Mouse (Mus musculus): ENCODE data around the gene Cask. TPM values are rescaled to one million over a fixed set of nuclear protein-coding genes. Genes with fewer than 3 reads are reported as not detected.

Cask gene
- total RNA-seq (2014; rRNA removed) (146 and 210 TPM in 2 replicates), polyA plus RNA-seq (2015; fragmentation: Nextera tagmentation; extraction: Ambion mirVana) (74.4 and 79.5 TPM in 2 replicates)

- Histone ChIP-seq H3K9ac (replicated peaks; ENCODE audit: low read length, poor library complexity, severe bottlenecking) (no peak within 1 kb of the TSS), H3K27me3 (ENCODE audit: insufficient read depth, low read length) (no peaks in the 10 kb centered on the region), H3K36me3 (ENCODE audit: insufficient read depth, low read length) (no peaks in the 10 kb centered on the region), H3K4me2 (ENCODE audit: low read depth, low read length, poor library complexity, severe bottlenecking) (no peak within 1 kb of the TSS), H3K9me3 (ENCODE audit: low read length) (no peaks in the 10 kb centered on the region), H3K27ac (ENCODE audit: low read depth, low read length) (no peak within 1 kb of the TSS), H3K4me1 (ENCODE audit: insufficient read depth, low read length) (no peaks in the 10 kb centered on the region), H3K4me3 (ENCODE audit: low read depth, low read length) (no peak within 1 kb of the TSS)
- DNase-seq (ENCODE audit: low spot score) = no peak
- ATAC-seq (ENCODE audit: low FRiP score) = no peak
- 57% methylated on average over 4 of the region's 4 CpGs for WGBS
- no peak for TF ChIP-seq CTCF (IDR thresholded peaks at IDR 0.05)
These were observed at the start of gene Cask for GRCm38 (mm10) chrX:13851285-13851684. Cask (minus strand) TSS chrX:13851367.

- no peaks in the 10 kb centered on the region for H3K27me3 ChIP-seq (ENCODE audit: insufficient read depth, low read length)
- no peaks in the 10 kb centered on the region for H3K4me1 ChIP-seq (ENCODE audit: insufficient read depth, low read length)
- H3K27ac ChIP-seq (ENCODE audit: low read depth, low read length) = no peak overlapping the region
- no peak overlapping the region for H3K4me3 ChIP-seq (ENCODE audit: low read depth, low read length)
- no peaks in the 10 kb centered on the region for H3K36me3 ChIP-seq (ENCODE audit: insufficient read depth, low read length)
- H3K4me2 ChIP-seq (ENCODE audit: low read depth, low read length, poor library complexity, severe bottlenecking) = no peak overlapping the region
- TF ChIP-seq CTCF (IDR thresholded peaks at IDR 0.05) = no peak
- H3K9ac ChIP-seq (replicated peaks; ENCODE audit: low read length, poor library complexity, severe bottlenecking) = no peak overlapping the region
- ATAC-seq (ENCODE audit: low FRiP score) (no peak), DNase-seq (ENCODE audit: low spot score) (no peak)
- H3K9me3 ChIP-seq (ENCODE audit: low read length) = no peaks in the 10 kb centered on the region
- 72% methylated on average over 2 of the region's 2 CpGs for WGBS
These were observed 38.8 kb upstream of the Cask start for GRCm38 (mm10) chrX:13889976-13890375.

- TF ChIP-seq CTCF (IDR thresholded peaks at IDR 0.05) = no peak
- Histone ChIP-seq H3K4me2 (ENCODE audit: low read depth, low read length, poor library complexity, severe bottlenecking) (no peak overlapping the region), H3K9me3 (ENCODE audit: low read length) (no peaks in the 10 kb centered on the region), H3K4me1 (ENCODE audit: insufficient read depth, low read length) (no peaks in the 10 kb centered on the region), H3K36me3 (ENCODE audit: insufficient read depth, low read length) (no peaks in the 10 kb centered on the region), H3K9ac (replicated peaks; ENCODE audit: low read length, poor library complexity, severe bottlenecking) (no peak overlapping the region), H3K27ac (ENCODE audit: low read depth, low read length) (no peak overlapping the region), H3K27me3 (ENCODE audit: insufficient read depth, low read length) (no peaks in the 10 kb centered on the region), H3K4me3 (ENCODE audit: low read depth, low read length) (no peak overlapping the region)
- no peak for ATAC-seq (ENCODE audit: low FRiP score)
- 86% methylated on average over 1 of the region's 1 CpGs for WGBS
- no peak for DNase-seq (ENCODE audit: low spot score)
These were observed 33.2 kb upstream of the Cask start for GRCm38 (mm10) chrX:13884348-13884747.

- no peaks in the 10 kb centered on the region for H3K9me3 ChIP-seq (ENCODE audit: low read length)
- no peak for DNase-seq (ENCODE audit: low spot score)
- no peak for TF ChIP-seq CTCF (IDR thresholded peaks at IDR 0.05)
These were observed 30.8 kb upstream of the Cask start for GRCm38 (mm10) chrX:13881969-13882368.

GRCm38 (mm10) chrX:13860145-13860544 is 9.0 kb upstream of the Cask start:
- H3K4me3 ChIP-seq (ENCODE audit: low read depth, low read length) = no peak overlapping the region
- H3K9me3 ChIP-seq (ENCODE audit: low read length) = no peaks in the 10 kb centered on the region
- no peaks in the 10 kb centered on the region for H3K27me3 ChIP-seq (ENCODE audit: insufficient read depth, low read length)
- DNase-seq (ENCODE audit: low spot score) (no peak), ATAC-seq (ENCODE audit: low FRiP score) (no peak)
- H3K27ac ChIP-seq (ENCODE audit: low read depth, low read length) = no peak overlapping the region
- H3K36me3 ChIP-seq (ENCODE audit: insufficient read depth, low read length) = no peaks in the 10 kb centered on the region
- no peak overlapping the region for H3K4me2 ChIP-seq (ENCODE audit: low read depth, low read length, poor library complexity, severe bottlenecking)
- no peaks in the 10 kb centered on the region for H3K4me1 ChIP-seq (ENCODE audit: insufficient read depth, low read length)
- no peak for TF ChIP-seq CTCF (IDR thresholded peaks at IDR 0.05)
- 87% methylated on average over 4 of the region's 4 CpGs for WGBS
- no peak overlapping the region for H3K9ac ChIP-seq (replicated peaks; ENCODE audit: low read length, poor library complexity, severe bottlenecking)

More at GRCm38 (mm10) chrX:13881969-13882368, 30.8 kb upstream of the Cask start:
- no peak for ATAC-seq (ENCODE audit: low FRiP score)
- Histone ChIP-seq H3K4me1 (ENCODE audit: insufficient read depth, low read length) (no peaks in the 10 kb centered on the region), H3K9ac (replicated peaks; ENCODE audit: low read length, poor library complexity, severe bottlenecking) (no peak overlapping the region), H3K27ac (ENCODE audit: low read depth, low read length) (no peak overlapping the region), H3K36me3 (ENCODE audit: insufficient read depth, low read length) (no peaks in the 10 kb centered on the region), H3K4me2 (ENCODE audit: low read depth, low read length, poor library complexity, severe bottlenecking) (no peak overlapping the region), H3K4me3 (ENCODE audit: low read depth, low read length) (no peak overlapping the region), H3K27me3 (ENCODE audit: insufficient read depth, low read length) (no peaks in the 10 kb centered on the region)
- 12% methylated on average over 6 of the region's 6 CpGs for WGBS

- H3K27ac ChIP-seq (ENCODE audit: low read depth, low read length) = no peak overlapping the region
- H3K4me3 ChIP-seq (ENCODE audit: low read depth, low read length) = no peak overlapping the region
- no peak overlapping the region for H3K9ac ChIP-seq (replicated peaks; ENCODE audit: low read length, poor library complexity, severe bottlenecking)
- DNase-seq (ENCODE audit: low spot score) (no peak), ATAC-seq (ENCODE audit: low FRiP score) (no peak)
- TF ChIP-seq CTCF (IDR thresholded peaks at IDR 0.05) = no peak
- H3K27me3 ChIP-seq (ENCODE audit: insufficient read depth, low read length) = no peaks in the 10 kb centered on the region
- H3K9me3 ChIP-seq (ENCODE audit: low read length) = no peaks in the 10 kb centered on the region
- H3K4me2 ChIP-seq (ENCODE audit: low read depth, low read length, poor library complexity, severe bottlenecking) = no peak overlapping the region
- 80% methylated on average over 9 of the region's 9 CpGs for WGBS
- no peaks in the 10 kb centered on the region for H3K4me1 ChIP-seq (ENCODE audit: insufficient read depth, low read length)
- H3K36me3 ChIP-seq (ENCODE audit: insufficient read depth, low read length) = no peaks in the 10 kb centered on the region
These were observed 7.9 kb upstream of the Cask start for GRCm38 (mm10) chrX:13859051-13859450.

All from midbrain, postnatal 0 days (tissue).